Comparison of ENCODE assay signal across 11 mouse cellular contexts in genomic region chr13:40735416-40736106, GRCm38 (mm10). TPM values are rescaled to one million over a fixed set of nuclear protein-coding genes. Genes with fewer than 3 reads are reported as not detected.
A peak's percentile ranks its signal among the peaks of the same experiment; 100 is the strongest.
DNase-seq lines count a peak whose midpoint lies in the region; ATAC-seq and TF ChIP-seq lines count a peak whose summit lies in the region.
"Had no signal": no experiment of that assay in that cellular context is flagged by ENCODE, and none has a peak within 500 bp of the region (broad histone marks: within the 10 kb centered on the region; RNA-seq: fewer than 3 reads in every experiment).

No protein-coding gene starts in this region.

- H3K4me1 ChIP-seq in heart, embryonic 10.5 days: peaks cover 45% of the 10 kb centered on the region
- peaks cover 7% of the 10 kb centered on the region for H3K4me1 ChIP-seq in lung, postnatal 0 days (ENCODE audit: insufficient read depth, low read depth, low read length)
- peaks cover 5% of the 10 kb centered on the region; the same call in 1 of the 2 replicates for H3K4me1 ChIP-seq in lung, adult 2 months (ENCODE audit: control insufficient read depth, insufficient read depth, low read length)
- peaks cover 10% of the 10 kb centered on the region; the same call in 1 of the 2 replicates for H3K4me1 ChIP-seq in intestine, embryonic 14.5 days (replicated peaks; ENCODE audit: control insufficient read depth, insufficient read depth, low read length)
- peaks cover 63% of the 10 kb centered on the region for H3K4me1 ChIP-seq in neural tube, embryonic 13.5 days (replicated peaks)

- no peak overlapping the region for H3K27ac ChIP-seq in heart, embryonic 10.5 days
- no peak overlapping the region for H3K27ac ChIP-seq in lung, postnatal 0 days (ENCODE audit: low read length)
- no peak overlapping the region for H3K27ac ChIP-seq in intestine, embryonic 14.5 days (ENCODE audit: low read depth)
- H3K27ac ChIP-seq in neural tube, embryonic 13.5 days (replicated peaks): no peak overlapping the region
- H3K27ac ChIP-seq: liver, embryonic 14.5 days had no signal

- H3K36me3 ChIP-seq in heart, embryonic 10.5 days: no peaks in the 10 kb centered on the region
- no peaks in the 10 kb centered on the region for H3K36me3 ChIP-seq in lung, postnatal 0 days (ENCODE audit: insufficient read depth, low read length)
- no peaks in the 10 kb centered on the region for H3K36me3 ChIP-seq in intestine, embryonic 14.5 days (ENCODE audit: control insufficient read depth, insufficient read depth, low read length)
- no peaks in the 10 kb centered on the region for H3K36me3 ChIP-seq in neural tube, embryonic 13.5 days

- WGBS in heart, embryonic 10.5 days: 6% methylated on average over 17 of the region's 17 CpGs
- 13% methylated on average over 16 of the region's 17 CpGs for WGBS in lung, postnatal 0 days
- 40% methylated on average over 17 of the region's 17 CpGs for WGBS in lung, adult 2 months
- WGBS in intestine, embryonic 14.5 days: 6% methylated on average over 17 of the region's 17 CpGs
- WGBS in neural tube, embryonic 13.5 days: 3% methylated on average over 17 of the region's 17 CpGs

- DNase-seq in heart, embryonic 10.5 days (ENCODE audit: low spot score): peak; percentile 53
- no peak for DNase-seq in heart, postnatal 4 days
- DNase-seq in lung, postnatal 0 days (ENCODE audit: low spot score): no peak
- no peak for DNase-seq in lung, adult 2 months
- peak; percentile 63 for DNase-seq in intestine, embryonic 14.5 days (ENCODE audit: low spot score)
- DNase-seq in adipocyte (ENCODE audit: low spot score): no peak
- DNase-seq: cerebellum, adult 11 months; kidney, postnatal 14 days had no signal

- peaks cover 99% of the 10 kb centered on the region for H3K27me3 ChIP-seq in heart, embryonic 10.5 days (ENCODE audit: insufficient read depth, poor library complexity, severe bottlenecking)
- peaks cover 91% of the 10 kb centered on the region for H3K27me3 ChIP-seq in lung, postnatal 0 days (replicated peaks; ENCODE audit: insufficient read depth, low read length)
- H3K27me3 ChIP-seq in intestine, embryonic 14.5 days (replicated peaks; ENCODE audit: control insufficient read depth, insufficient read depth, low read length): peaks cover 97% of the 10 kb centered on the region
- H3K27me3 ChIP-seq in neural tube, embryonic 13.5 days: peaks cover 89% of the 10 kb centered on the region

- no peak for TF ChIP-seq CTCF in lung, postnatal 0 days (IDR thresholded peaks at IDR 0.05)
- no peak for TF ChIP-seq CTCF in lung, adult 2 months (IDR thresholded peaks at IDR 0.05; ENCODE audit: insufficient read depth, low read length)

- no peak overlapping the region for H3K9ac ChIP-seq in lung, postnatal 0 days (replicated peaks; ENCODE audit: low read depth)
- no peak overlapping the region for H3K9ac ChIP-seq in intestine, embryonic 14.5 days (ENCODE audit: low read length)
- H3K9ac ChIP-seq in neural tube, embryonic 13.5 days: no peak overlapping the region; the same call in 1 of the 2 replicates
- H3K9ac ChIP-seq: liver, embryonic 14.5 days had no signal

- peak overlapping the region; percentile 38; the same call in 1 of the 2 replicates for H3K4me3 ChIP-seq in heart, embryonic 10.5 days
- H3K4me3 ChIP-seq in lung, postnatal 0 days (ENCODE audit: low read depth, low read length): peak overlapping the region; percentile 37
- no peak overlapping the region for H3K4me3 ChIP-seq in lung, adult 2 months (replicated peaks; ENCODE audit: extremely low read depth, low read depth, low read length)
- 0 out of 2 replicates have a peak overlapping the region, but pooled peaks have one; percentile 0 for H3K4me3 ChIP-seq in intestine, embryonic 14.5 days (ENCODE audit: low read depth, low read length)
- peak overlapping the region; percentile 8; the same call in 1 of the 2 replicates for H3K4me3 ChIP-seq in neural tube, embryonic 13.5 days

- H3K4me2 ChIP-seq in lung, postnatal 0 days (replicated peaks; ENCODE audit: low read depth, low read length): peak overlapping the region; percentile 53
- H3K4me2 ChIP-seq in intestine, embryonic 14.5 days (ENCODE audit: low read length): no peak overlapping the region
- H3K4me2 ChIP-seq in neural tube, embryonic 13.5 days: peak overlapping the region; percentile 28

- no peak for TF ChIP-seq POLR2A in lung, adult 2 months (IDR thresholded peaks at IDR 0.05; ENCODE audit: borderline replicate concordance, extremely low read depth, low read depth, low read length)

- TF ChIP-seq EP300 in lung, postnatal 0 days (IDR thresholded peaks at IDR 0.05): no peak

- ATAC-seq in lung, postnatal 0 days: no peak
- no peak for ATAC-seq in intestine, embryonic 14.5 days (replicated peaks; ENCODE audit: low FRiP score, low TSS enrichment, low read depth)
- no peak for ATAC-seq in neural tube, embryonic 13.5 days (ENCODE audit: low read depth)
- no peak for ATAC-seq in granulocyte monocyte progenitor cell, adult 5-6 weeks (replicated peaks; ENCODE audit: poor library complexity, severe bottlenecking)

- H3K9me3 ChIP-seq in heart, embryonic 10.5 days: no peaks in the 10 kb centered on the region
- no peaks in the 10 kb centered on the region for H3K9me3 ChIP-seq in lung, postnatal 0 days (ENCODE audit: low read length)
- no peaks in the 10 kb centered on the region for H3K9me3 ChIP-seq in intestine, embryonic 14.5 days (ENCODE audit: control insufficient read depth, low read length)
- H3K9me3 ChIP-seq in neural tube, embryonic 13.5 days: no peaks in the 10 kb centered on the region

RNA-seq across cellular contexts. Expression of gene Tfap2a, which starts 2.6 kb away (rescaled TPM):
- 1.0 and 1.6 TPM in 2 replicates for polyA plus RNA-seq in heart, embryonic 10.5 days (2016; fragmentation: Nextera tagmentation; extraction: Ambion mirVana)
- total RNA-seq in heart, postnatal 4 days (2021): under 1 TPM in 1 of 2 experiments, not detected in 1; 0.27 TPM
- polyA plus RNA-seq in lung, postnatal 0 days (2015; fragmentation: Nextera tagmentation; extraction: Ambion mirVana): 0.05 and 0.16 TPM in 2 replicates
- polyA plus RNA-seq in lung, adult 2 months (2012; rRNA removed): 0.48 and 4.0 TPM in 2 replicates
- polyA plus RNA-seq in intestine, embryonic 14.5 days (2014; fragmentation: Nextera tagmentation; extraction: Ambion mirVana): 0.31 and 0.32 TPM in 2 replicates
- 11.6 and 13.7 TPM in 2 replicates for polyA plus RNA-seq in neural tube, embryonic 13.5 days (2015; fragmentation: Nextera tagmentation; extraction: Ambion mirVana)
- not detected in 2 replicates for total RNA-seq in granulocyte monocyte progenitor cell, adult 5-6 weeks (2014; fragmentation: Nextera tagmentation)
- not detected in 2 replicates for total RNA-seq in granulocyte monocyte progenitor cell, adult 5-6 weeks (2017)

Comparison
In these comparisons a context has a peak if more than half of its experiments do, and no peak if none do; other contexts are left out.
1. DNase-seq: peak in heart, embryonic 10.5 days (single experiment) and intestine, embryonic 14.5 days (single experiment); none in heart, postnatal 4 days (single experiment), lung, postnatal 0 days (single experiment), lung, adult 2 months (single experiment) and adipocyte (single experiment).